Mouse (Mus musculus): ENCODE measurements at regions not wholly inside any gene's neighbourhood (a gene's known extent, or its start where the extent isn't known, plus 50 kb on each side); places are given as distances from the start of the nearest gene placed in this dataset.

DNA sequence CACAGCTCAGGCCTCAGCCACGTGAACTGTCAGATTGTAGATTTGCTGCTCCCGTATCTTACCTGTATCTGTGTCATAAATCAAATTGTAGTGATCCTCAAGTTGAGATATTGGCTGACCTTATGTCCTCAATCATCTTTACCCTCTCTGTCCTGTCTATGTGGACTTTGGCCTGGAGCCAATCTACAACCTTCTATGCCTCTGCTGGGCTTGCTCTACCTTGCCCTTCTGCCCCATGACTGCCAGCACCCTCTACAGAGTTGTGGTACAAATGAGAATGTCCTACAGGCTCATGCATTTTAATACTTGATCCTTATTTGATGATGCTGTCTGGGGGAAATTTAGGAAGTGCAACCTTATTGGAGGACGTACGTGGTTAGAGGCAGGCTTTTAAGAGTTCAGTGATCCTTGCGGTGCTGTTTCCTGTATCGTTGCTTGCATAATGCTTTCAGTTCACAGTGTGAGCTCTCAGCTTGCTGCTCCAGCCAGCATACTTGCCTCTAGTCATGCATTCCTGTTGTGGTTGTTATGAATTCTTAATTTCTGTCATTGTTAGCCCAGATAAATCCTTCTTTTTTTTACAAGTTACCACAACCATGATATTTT is 545.2 kb upstream of the Igfbp3 start:
- no peak overlapping the region for H3K4me3 ChIP-seq (ENCODE audit: low read depth, low read length)
- 57% methylated on average over 6 of the region's 6 CpGs for WGBS
- H3K9ac ChIP-seq (ENCODE audit: low read depth, low read length) = no peak overlapping the region
- no peak overlapping the region for H3K4me2 ChIP-seq (replicated peaks; ENCODE audit: low read depth)
- ATAC-seq = no peak
- no peak overlapping the region for H3K27ac ChIP-seq (ENCODE audit: low read depth, low read length)
- no peaks in the 10 kb centered on the region for H3K9me3 ChIP-seq (ENCODE audit: control insufficient read depth)
- H3K36me3 ChIP-seq (ENCODE audit: control insufficient read depth, insufficient read depth) = no peaks in the 10 kb centered on the region
- no peaks in the 10 kb centered on the region for H3K27me3 ChIP-seq (replicated peaks; ENCODE audit: control insufficient read depth, insufficient read depth, low read length)
- no peak for TF ChIP-seq CTCF (IDR thresholded peaks at IDR 0.05; ENCODE audit: low read depth)
- no peaks in the 10 kb centered on the region for H3K4me1 ChIP-seq (replicated peaks; ENCODE audit: control insufficient read depth, insufficient read depth, low read length)

Measured in intestine, postnatal 0 days (tissue).